11 mouse cellular contexts compared by ENCODE assay signal in genomic region chr9:40269880-40270279, GRCm38 (mm10). TPM values are rescaled to one million over a fixed set of nuclear protein-coding genes. Genes with fewer than 3 reads are reported as not detected.
A peak's percentile ranks its signal among the peaks of the same experiment; 100 is the strongest.
DNase-seq lines count a peak whose midpoint lies in the region; ATAC-seq and TF ChIP-seq lines count a peak whose summit lies in the region.
"Had no signal": no experiment of that assay in that cellular context is flagged by ENCODE, and none has a peak within 500 bp of the region (broad histone marks: within the 10 kb centered on the region; RNA-seq: fewer than 3 reads in every experiment).

No protein-coding gene starts in this region.

- peak overlapping the region; percentile 55; the same call in 1 of the 2 replicates for H3K4me2 ChIP-seq in heart, embryonic 16.5 days (ENCODE audit: low read depth, low read length)
- peak overlapping the region; percentile 68 for H3K4me2 ChIP-seq in forebrain, embryonic 16.5 days (ENCODE audit: low read length)
- peak overlapping the region; percentile 77 for H3K4me2 ChIP-seq in midbrain, embryonic 12.5 days (replicated peaks)

- H3K4me1 ChIP-seq in heart, embryonic 16.5 days (ENCODE audit: control insufficient read depth, insufficient read depth, low read length): peaks cover 15% of the 10 kb centered on the region
- peaks cover 20% of the 10 kb centered on the region for H3K4me1 ChIP-seq in bone marrow macrophage, adult 2 months (ENCODE audit: control insufficient read depth, insufficient read depth, low read length)
- peaks cover 42% of the 10 kb centered on the region for H3K4me1 ChIP-seq in forebrain, embryonic 16.5 days (replicated peaks; ENCODE audit: control insufficient read depth, insufficient read depth, low read length)
- peaks cover 25% of the 10 kb centered on the region for H3K4me1 ChIP-seq in midbrain, embryonic 12.5 days

- ATAC-seq in heart, embryonic 16.5 days (replicated peaks; ENCODE audit: extremely low read depth, insufficient read depth, low FRiP score): no peak
- ATAC-seq in forebrain, embryonic 16.5 days: 0 out of 2 replicates have a peak, but pooled peaks have one; percentile 5
- no peak for ATAC-seq in midbrain, embryonic 12.5 days (ENCODE audit: low FRiP score, low read depth)
- ATAC-seq in monocyte, adult 5-6 weeks (replicated peaks; ENCODE audit: insufficient number of reproducible peaks, low FRiP score, low TSS enrichment, poor library complexity, severe bottlenecking): no peak

- TF ChIP-seq POLR2A in bone marrow macrophage, adult 2 months (IDR thresholded peaks at IDR 0.05; ENCODE audit: borderline replicate concordance, low read depth, low read length): no peak

- no peaks in the 10 kb centered on the region for H3K9me3 ChIP-seq in heart, embryonic 16.5 days (replicated peaks; ENCODE audit: control insufficient read depth, low read length)
- H3K9me3 ChIP-seq in forebrain, embryonic 16.5 days (ENCODE audit: control insufficient read depth, low read length): no peaks in the 10 kb centered on the region
- no peaks in the 10 kb centered on the region for H3K9me3 ChIP-seq in midbrain, embryonic 12.5 days

- no peak for TF ChIP-seq CTCF in bone marrow macrophage, adult 2 months (IDR thresholded peaks at IDR 0.05; ENCODE audit: low read depth, low read length)

- H3K4me3 ChIP-seq in heart, embryonic 16.5 days (ENCODE audit: low read length): no peak overlapping the region; the same call in 1 of the 2 replicates
- H3K4me3 ChIP-seq in bone marrow macrophage, adult 2 months (ENCODE audit: insufficient read depth, low read length): peak overlapping the region; percentile 56
- peak overlapping the region; percentile 59 for H3K4me3 ChIP-seq in forebrain, embryonic 16.5 days (replicated peaks; ENCODE audit: low read length)
- H3K4me3 ChIP-seq in midbrain, embryonic 12.5 days: peak overlapping the region; percentile 50

- 18% methylated on average over 8 of the region's 8 CpGs for WGBS in heart, embryonic 16.5 days
- WGBS in forebrain, embryonic 16.5 days: 10% methylated on average over 8 of the region's 8 CpGs
- WGBS in midbrain, embryonic 12.5 days: 22% methylated on average over 8 of the region's 8 CpGs

- no peak overlapping the region for H3K27ac ChIP-seq in heart, embryonic 16.5 days (ENCODE audit: low read length)
- no peak overlapping the region for H3K27ac ChIP-seq in bone marrow macrophage, adult 2 months (ENCODE audit: insufficient read depth, low read depth, low read length)
- peak overlapping the region; percentile 58 for H3K27ac ChIP-seq in forebrain, embryonic 16.5 days (ENCODE audit: low read length)
- H3K27ac ChIP-seq in midbrain, embryonic 12.5 days (replicated peaks): peak overlapping the region; percentile 56; the same call in 1 of the 2 replicates
- H3K27ac ChIP-seq: heart, adult 2 months had no signal

- intact Hi-C loops in heart, postnatal 25 days (cut with DNase I): no loop called here

- DNase-seq in heart, postnatal 25 days (ENCODE audit: low spot score): no peak
- no peak for DNase-seq in adrenal gland, adult 8-10 months
- DNase-seq in kidney, postnatal 36 days: no peak
- DNase-seq: spleen, adult 18-20 months had no signal

- H3K9ac ChIP-seq in heart, embryonic 16.5 days (ENCODE audit: low read length): no peak overlapping the region
- peak overlapping the region; percentile 74 for H3K9ac ChIP-seq in forebrain, embryonic 16.5 days (replicated peaks; ENCODE audit: low read depth, low read length)
- H3K9ac ChIP-seq in midbrain, embryonic 12.5 days (replicated peaks): peak overlapping the region; percentile 56

- peaks cover 18% of the 10 kb centered on the region for H3K27me3 ChIP-seq in heart, embryonic 16.5 days (ENCODE audit: control insufficient read depth, insufficient read depth, low read length)
- H3K27me3 ChIP-seq in forebrain, embryonic 16.5 days (replicated peaks; ENCODE audit: control insufficient read depth, insufficient read depth, low read length): no peaks in the 10 kb centered on the region
- peaks cover 17% of the 10 kb centered on the region for H3K27me3 ChIP-seq in midbrain, embryonic 12.5 days

- no peaks in the 10 kb centered on the region for H3K36me3 ChIP-seq in heart, embryonic 16.5 days (ENCODE audit: control insufficient read depth, insufficient read depth)
- H3K36me3 ChIP-seq in forebrain, embryonic 16.5 days (ENCODE audit: control insufficient read depth, insufficient read depth): no peaks in the 10 kb centered on the region
- H3K36me3 ChIP-seq in midbrain, embryonic 12.5 days: no peaks in the 10 kb centered on the region
- H3K36me3 ChIP-seq: G1E had no signal

RNA-seq across cellular contexts. Expression of gene Scn3b, which starts 0.9 kb away (rescaled TPM):
- polyA plus RNA-seq in heart, embryonic 16.5 days (2015; fragmentation: Nextera tagmentation; extraction: Ambion mirVana): 1.7 and 1.9 TPM in 2 replicates
- under 1 TPM; 0.67 to 0.83 TPM for total RNA-seq in heart, postnatal 25 days (2021)
- polyA plus RNA-seq in bone marrow macrophage, adult 2 months (2012; ENCODE audit: insufficient read depth, insufficient read length, missing spikeins): 0.52 and 1.1 TPM in 2 replicates
- 103 and 127 TPM in 2 replicates for polyA plus RNA-seq in forebrain, embryonic 16.5 days (2015; fragmentation: Nextera tagmentation; extraction: Ambion mirVana)
- polyA plus RNA-seq in midbrain, embryonic 12.5 days (2016; fragmentation: Nextera tagmentation; extraction: Ambion mirVana): 34.4 and 35.1 TPM in 2 replicates
- 10 to 100 TPM in 2 of 4 experiments, 1 to 10 TPM in 2; 8.7 to 14.7 (median 11.9) TPM for total RNA-seq in adrenal gland, adult 8-10 months (2022)
- total RNA-seq in monocyte, adult 5-6 weeks (2017): not detected in 3 replicates
- polyA plus RNA-seq: G1E had no signal

Comparison
In these comparisons a context has a peak if more than half of its experiments do, and no peak if none do; other contexts are left out.
1. H3K27ac ChIP-seq: peak in forebrain, embryonic 16.5 days (single experiment) and midbrain, embryonic 12.5 days (single experiment); none in heart, embryonic 16.5 days (single experiment) and bone marrow macrophage, adult 2 months (single experiment).
2. RNA of gene Scn3b, which starts 0.9 kb away (polyA plus RNA-seq): 103 to 127 TPM in forebrain, embryonic 16.5 days and 34.4 to 35.1 TPM in midbrain, embryonic 12.5 days; 1.7 to 1.9 TPM in heart, embryonic 16.5 days and 0.52 to 1.1 TPM in bone marrow macrophage, adult 2 months; every median in the first group is over 10 times any median in the second.
3. Peak in every context shown above with its lines, with median percentiles within 50 percentile points of each other: H3K4me2 ChIP-seq.